Mouse (Mus musculus): Measurements from ENCODE around the gene Car10.

Gene Car10

GRCm38 (mm10) chr11:93497896-93498295, 400.1 kb downstream of the Car10 start:
- no peak for DNase-seq (ENCODE audit: low spot score in 2 of 2)

- DNase-seq (ENCODE audit: low spot score in 2 of 2): no peak
Measured at GRCm38 (mm10) chr11:93500442-93500841, 402.6 kb downstream of the Car10 start.

GRCm38 (mm10) chr11:93501671-93502070, 403.8 kb downstream of the Car10 start:
- no peak for DNase-seq (ENCODE audit: low spot score in 2 of 2)

GRCm38 (mm10) chr11:93502864-93503263, 405.0 kb downstream of the Car10 start:
- no peak for DNase-seq (ENCODE audit: low spot score in 2 of 2)

- peak in 1 of 2 experiments; percentile 64 for DNase-seq (ENCODE audit: low spot score in 2 of 2)
Measured at GRCm38 (mm10) chr11:93503469-93503868, 405.6 kb downstream of the Car10 start.

- DNase-seq (ENCODE audit: low spot score in 2 of 2): no peak
Measured at GRCm38 (mm10) chr11:93509527-93510235, 411.9 kb downstream of the Car10 start.

- no peak for DNase-seq (ENCODE audit: low spot score in 2 of 2)
Measured at GRCm38 (mm10) chr11:93512843-93513242, 415.0 kb downstream of the Car10 start.

GRCm38 (mm10) chr11:93514396-93514795, 416.6 kb downstream of the Car10 start:
- no peak for DNase-seq (ENCODE audit: low spot score in 2 of 2)

GRCm38 (mm10) chr11:93515566-93515965, 417.7 kb downstream of the Car10 start:
- no peak for DNase-seq (ENCODE audit: low spot score in 2 of 2)

GRCm38 (mm10) chr11:93516216-93516615, 418.4 kb downstream of the Car10 start:
- DNase-seq (ENCODE audit: low spot score in 2 of 2): no peak

- no peak for DNase-seq (ENCODE audit: low spot score in 2 of 2)
Measured at GRCm38 (mm10) chr11:93516946-93517345, 419.1 kb downstream of the Car10 start.

- DNase-seq (ENCODE audit: low spot score in 2 of 2): no peak
Measured at GRCm38 (mm10) chr11:93522501-93522900, 424.7 kb downstream of the Car10 start.

GRCm38 (mm10) chr11:93525921-93526320, 428.1 kb downstream of the Car10 start:
- no peak for DNase-seq (ENCODE audit: low spot score in 2 of 2)

GRCm38 (mm10) chr11:93531029-93531680, 433.3 kb downstream of the Car10 start:
- DNase-seq (ENCODE audit: low spot score in 2 of 2): no peak

- no peak for DNase-seq (ENCODE audit: low spot score in 2 of 2)
Measured at GRCm38 (mm10) chr11:93536244-93536643, 438.4 kb downstream of the Car10 start.

GRCm38 (mm10) chr11:93548904-93549303, 451.1 kb downstream of the Car10 start:
- no peak for DNase-seq (ENCODE audit: low spot score in 2 of 2)

GRCm38 (mm10) chr11:93550908-93551307, 453.1 kb downstream of the Car10 start:
- no peak for DNase-seq (ENCODE audit: low spot score in 2 of 2)

- DNase-seq (ENCODE audit: low spot score in 2 of 2): no peak
Measured at GRCm38 (mm10) chr11:93559118-93559517, 461.3 kb downstream of the Car10 start.

GRCm38 (mm10) chr11:93560570-93560969, 462.7 kb downstream of the Car10 start:
- no peak for DNase-seq (ENCODE audit: low spot score in 2 of 2)

- DNase-seq (ENCODE audit: low spot score in 2 of 2): no peak
Measured at GRCm38 (mm10) chr11:93562330-93562865, 464.6 kb downstream of the Car10 start.

GRCm38 (mm10) chr11:93565756-93566155, 467.9 kb downstream of the Car10 start:
- no peak for DNase-seq (ENCODE audit: low spot score in 2 of 2)

- DNase-seq (ENCODE audit: low spot score in 2 of 2): no peak
Measured at GRCm38 (mm10) chr11:93571917-93572641, 474.3 kb downstream of the Car10 start.
